ENCODE assay signal across 12 mouse cellular contexts in genomic region chr12:76579806-76580205, GRCm38 (mm10).
"Had no signal": no experiment of that assay in that cellular context is flagged by ENCODE, and none has a peak within 500 bp of the region (broad histone marks: within the 10 kb centered on the region; RNA-seq: fewer than 3 reads in every experiment).

No protein-coding gene starts in this region.

- DNase-seq: gastrocnemius, postnatal 14 days; gastrocnemius, postnatal 36 days; heart, adult 18-20 months; heart, postnatal 10 days; kidney, adult 11 months; kidney, adult 2 months; kidney, adult 9 months; kidney, postnatal 14 days; kidney, postnatal 36 days; layer of hippocampus, adult 9-11 months; layer of hippocampus, postnatal 36 days; left cerebral cortex, postnatal 4 days had no signal
